In the genomic region with DNA sequence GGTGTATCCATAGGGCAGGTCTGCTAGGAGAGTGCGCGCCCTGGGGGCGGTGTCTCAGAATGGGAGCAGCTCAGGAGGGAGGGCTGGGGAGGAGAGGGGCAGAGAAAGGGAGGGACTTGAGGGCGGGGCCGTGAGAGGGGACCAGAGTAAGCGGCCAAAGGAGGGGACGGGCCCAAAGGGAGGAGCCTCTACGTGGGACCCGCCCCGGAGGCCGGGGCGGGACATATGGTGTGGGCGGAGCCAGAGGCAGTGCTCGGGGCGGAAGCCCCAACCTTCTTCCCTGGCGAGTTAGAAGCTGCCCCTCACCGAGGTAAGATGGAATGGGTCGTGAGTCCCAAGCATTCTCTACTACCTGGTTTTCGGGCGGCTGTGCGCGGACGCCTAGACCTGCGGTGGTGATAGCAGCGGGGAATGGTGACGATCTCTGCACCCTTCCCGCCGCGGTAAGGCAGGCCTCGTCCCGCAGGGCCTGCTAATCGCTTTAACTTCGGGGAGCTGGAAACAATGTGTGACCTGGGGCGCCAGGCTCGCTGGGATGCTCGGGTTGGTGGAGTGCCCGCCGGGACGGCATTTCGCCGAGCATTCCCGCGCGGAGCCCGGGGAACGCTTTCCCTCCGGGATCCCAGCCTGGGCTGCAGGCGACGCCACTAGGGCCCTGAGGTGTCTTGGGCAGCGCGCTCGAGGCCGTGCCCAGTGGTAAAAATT, we compare ENCODE assay signal across 8 mouse cellular contexts. TPM values are rescaled to one million over a fixed set of nuclear protein-coding genes. Genes with fewer than 3 reads are reported as not detected.
DNase-seq lines count a peak whose midpoint lies in the region; ATAC-seq and TF ChIP-seq lines count a peak whose summit lies in the region.

Gene Esd (plus strand): TSS at position 219 of the 705 bp plus-strand sequence.

- peak within 1 kb of the TSS; percentile 94 for H3K4me2 ChIP-seq in CH12.LX (ENCODE audit: insufficient read depth, low read depth, poor library complexity, severe bottlenecking)
- peak within 1 kb of the TSS; percentile 65 for H3K4me2 ChIP-seq in forebrain, embryonic 11.5 days (ENCODE audit: low read depth, low read length, severe bottlenecking)
- peak within 1 kb of the TSS; percentile 84 for H3K4me2 ChIP-seq in heart, embryonic 16.5 days (ENCODE audit: low read depth, low read length)
- H3K4me2 ChIP-seq in liver, embryonic 15.5 days, result peak within 1 kb of the TSS; percentile 85
- H3K4me2 ChIP-seq in neural tube, embryonic 12.5 days (replicated peaks), result peak within 1 kb of the TSS; percentile 77

- H3K4me3 ChIP-seq in CH12.LX (replicated peaks in 1 of 3; ENCODE audit: low read depth in 2 of 3, low read length in 2 of 3, poor library complexity in 1 of 3), result peak within 1 kb of the TSS; percentile 64 to 96 (median 78)
- H3K4me3 ChIP-seq in forebrain, embryonic 11.5 days (ENCODE audit: low read depth, low read length), result peak within 1 kb of the TSS; percentile 78
- H3K4me3 ChIP-seq in heart, embryonic 16.5 days (ENCODE audit: low read length), result peak within 1 kb of the TSS; percentile 79
- H3K4me3 ChIP-seq in liver, embryonic 15.5 days (replicated peaks), result peak within 1 kb of the TSS; percentile 73
- H3K4me3 ChIP-seq in neural tube, embryonic 12.5 days, result peak within 1 kb of the TSS; percentile 78

- ATAC-seq in forebrain, embryonic 11.5 days (replicated peaks; ENCODE audit: low FRiP score), result peak; percentile 99
- ATAC-seq in heart, embryonic 16.5 days (replicated peaks; ENCODE audit: extremely low read depth, insufficient read depth, low FRiP score), result peak; percentile 100
- ATAC-seq in liver, embryonic 15.5 days (ENCODE audit: insufficient read depth), result peak; percentile 99
- peak; percentile 98 for ATAC-seq in neural tube, embryonic 12.5 days (ENCODE audit: low FRiP score, low read depth)

- no peak for TF ChIP-seq CTCF in CH12.LX (conservative IDR thresholded peaks at IDR 0.05 in 1 of 2, IDR thresholded peaks at IDR 0.05 in 1 of 2; ENCODE audit: low read depth in 2 of 2, low read length in 2 of 2)

- WGBS in forebrain, embryonic 11.5 days, result 1% methylated on average over 51 of the region's 53 CpGs
- under 1% methylated on average over 53 of the region's 53 CpGs for WGBS in heart, embryonic 16.5 days
- 0% methylated on average over 50 of the region's 53 CpGs for WGBS in liver, embryonic 15.5 days (ENCODE audit: insufficient replicate concordance)
- under 1% methylated on average over 53 of the region's 53 CpGs for WGBS in neural tube, embryonic 12.5 days

- H3K9ac ChIP-seq in CH12.LX (ENCODE audit: insufficient read depth, low read depth), result peak within 1 kb of the TSS; percentile 62
- H3K9ac ChIP-seq in forebrain, embryonic 11.5 days (ENCODE audit: low read length), result peak within 1 kb of the TSS; percentile 80
- H3K9ac ChIP-seq in heart, embryonic 16.5 days (ENCODE audit: low read length), result peak within 1 kb of the TSS; percentile 94
- H3K9ac ChIP-seq in liver, embryonic 15.5 days, result peak within 1 kb of the TSS; percentile 80
- H3K9ac ChIP-seq in neural tube, embryonic 12.5 days, result peak within 1 kb of the TSS; percentile 79

- H3K9me3 ChIP-seq in CH12.LX (replicated peaks; ENCODE audit: low read length), result no peaks in the 10 kb centered on the region
- H3K9me3 ChIP-seq in forebrain, embryonic 11.5 days (ENCODE audit: control insufficient read depth, low read length), result no peaks in the 10 kb centered on the region
- H3K9me3 ChIP-seq in heart, embryonic 16.5 days (replicated peaks; ENCODE audit: control insufficient read depth, low read length), result no peaks in the 10 kb centered on the region
- no peaks in the 10 kb centered on the region for H3K9me3 ChIP-seq in liver, embryonic 15.5 days (replicated peaks)
- H3K9me3 ChIP-seq in neural tube, embryonic 12.5 days, result no peaks in the 10 kb centered on the region

- dilution Hi-C loops in CH12.LX (cut with MboI; ENCODE audit: extremely low pct_ligation_motif_present, extremely low pct_unique_long_range_greater_than_20kb, low sequenced_read_pairs), result no loop called here

- H3K79me2 ChIP-seq in CH12.LX (replicated peaks; ENCODE audit: control insufficient read depth, extremely low read depth, insufficient read depth, poor library complexity, severe bottlenecking), result peaks cover 21% of the 10 kb centered on the region

- no peak within 1 kb of the TSS for H3K27ac ChIP-seq in CH12.LX (ENCODE audit: insufficient read depth, low read depth)
- peak within 1 kb of the TSS; percentile 64; the same call in 1 of the 2 replicates for H3K27ac ChIP-seq in forebrain, embryonic 11.5 days (ENCODE audit: low read depth, low read length)
- peak within 1 kb of the TSS; percentile 84 for H3K27ac ChIP-seq in heart, embryonic 16.5 days (ENCODE audit: low read length)
- peak within 1 kb of the TSS; percentile 80 for H3K27ac ChIP-seq in liver, embryonic 15.5 days (replicated peaks)
- peak within 1 kb of the TSS; percentile 57; the same call in 1 of the 2 replicates for H3K27ac ChIP-seq in neural tube, embryonic 12.5 days

- DNase-seq in CH12.LX (ENCODE audit: extremely low read depth), result peak; percentile 92
- DNase-seq in c-Kit-positive CD71-positive TER-119-negative erythroid progenitor cells, embryonic 14.5 days (ENCODE audit: low read depth), result peak; percentile 86
- peak; percentile 94 for DNase-seq in forebrain, embryonic 11.5 days (ENCODE audit: low spot score)
- peak; percentile 96 to 97 for DNase-seq in kidney, postnatal 36 days
- DNase-seq in telencephalon, adult 2 months (ENCODE audit: low read depth, low spot score), result peak; percentile 84

- TF ChIP-seq POLR2A in CH12.LX (IDR thresholded peaks at IDR 0.05; ENCODE audit: low read depth, low read length), result peak; percentile 95

- peaks cover 10 to 24% of the 10 kb centered on the region in 2 experiments for H3K36me3 ChIP-seq in CH12.LX (replicated peaks in 1 of 2; ENCODE audit: control insufficient read depth in 1 of 2, insufficient read depth in 1 of 2, low read length in 1 of 2)
- no peaks in the 10 kb centered on the region for H3K36me3 ChIP-seq in forebrain, embryonic 11.5 days (ENCODE audit: control insufficient read depth, insufficient read depth, low read length)
- peaks cover 10% of the 10 kb centered on the region for H3K36me3 ChIP-seq in heart, embryonic 16.5 days (ENCODE audit: control insufficient read depth, insufficient read depth)
- H3K36me3 ChIP-seq in liver, embryonic 15.5 days (replicated peaks), result peaks cover 20% of the 10 kb centered on the region
- peaks cover 12% of the 10 kb centered on the region for H3K36me3 ChIP-seq in neural tube, embryonic 12.5 days

- no peak for TF ChIP-seq EP300 in CH12.LX (IDR thresholded peaks at IDR 0.05; ENCODE audit: low read length)

- H3K27me3 ChIP-seq in CH12.LX (replicated peaks), result no peaks in the 10 kb centered on the region
- H3K27me3 ChIP-seq in forebrain, embryonic 11.5 days (ENCODE audit: control insufficient read depth, insufficient read depth, low read length), result no peaks in the 10 kb centered on the region
- H3K27me3 ChIP-seq in heart, embryonic 16.5 days (ENCODE audit: control insufficient read depth, insufficient read depth, low read length), result no peaks in the 10 kb centered on the region
- H3K27me3 ChIP-seq in liver, embryonic 15.5 days, result no peaks in the 10 kb centered on the region
- no peaks in the 10 kb centered on the region for H3K27me3 ChIP-seq in neural tube, embryonic 12.5 days (replicated peaks)

- in situ Hi-C loops in CH12.LX (cut with MboI; ENCODE audit: low pct_ligation_motif_present, low pct_unique_long_range_greater_than_20kb, low sequenced_read_pairs), result no loop called here

- peaks cover 5 to 27% of the 10 kb centered on the region in 2 experiments for H3K4me1 ChIP-seq in CH12.LX (ENCODE audit: control insufficient read depth in 1 of 2, insufficient read depth in 2 of 2)
- no peaks in the 10 kb centered on the region; the same call in 1 of the 2 replicates for H3K4me1 ChIP-seq in forebrain, embryonic 11.5 days (replicated peaks; ENCODE audit: control insufficient read depth, insufficient read depth, low read length)
- H3K4me1 ChIP-seq in heart, embryonic 16.5 days (ENCODE audit: control insufficient read depth, insufficient read depth, low read length), result peaks cover 12% of the 10 kb centered on the region
- peaks cover 17% of the 10 kb centered on the region for H3K4me1 ChIP-seq in liver, embryonic 15.5 days (replicated peaks)
- H3K4me1 ChIP-seq in neural tube, embryonic 12.5 days, result peaks cover 8% of the 10 kb centered on the region

- no peak for TF ChIP-seq RAD21 in CH12.LX (IDR thresholded peaks at IDR 0.05; ENCODE audit: low read depth, low read length)

TF ChIP-seq in CH12.LX, 34 proteins besides CTCF, POLR2A, EP300 and RAD21 (continues in another document):
- TF ChIP-seq JUN (IDR thresholded peaks at IDR 0.05; ENCODE audit: insufficient read depth, low read depth, low read length), result no peak
- no peak for TF ChIP-seq MAFK (IDR thresholded peaks at IDR 0.05; ENCODE audit: insufficient replicate concordance, low read length)
- TF ChIP-seq JUND (conservative IDR thresholded peaks at IDR 0.05; ENCODE audit: low read depth, low read length), result no peak
- TF ChIP-seq ZMIZ1 (IDR thresholded peaks at IDR 0.05; ENCODE audit: low read depth, low read length), result no peak; the same call in 1 of the 2 replicates
- TF ChIP-seq SMC3 (IDR thresholded peaks at IDR 0.05; ENCODE audit: low read depth, low read length), result no peak
- peak; percentile 53; the same call in 1 of the 2 replicates for TF ChIP-seq UBTF (IDR thresholded peaks at IDR 0.05; ENCODE audit: low read depth, low read length)
- TF ChIP-seq IRF4 (IDR thresholded peaks at IDR 0.05; ENCODE audit: low read depth, low read length), result peak; percentile 10; the same call in 1 of the 2 replicates
- TF ChIP-seq POLR2AphosphoS2 (IDR thresholded peaks at IDR 0.05; ENCODE audit: low read depth, low read length), result no peak
- TF ChIP-seq MEF2A (IDR thresholded peaks at IDR 0.05; ENCODE audit: borderline replicate concordance, low read depth, low read length), result no peak
- peak; percentile 83 for TF ChIP-seq TBP (conservative IDR thresholded peaks at IDR 0.05; ENCODE audit: low read depth, low read length)
- no peak for TF ChIP-seq E2F4 (IDR thresholded peaks at IDR 0.05; ENCODE audit: insufficient replicate concordance, low read depth, low read length)
- TF ChIP-seq MXI1 (IDR thresholded peaks at IDR 0.05; ENCODE audit: low read depth, low read length), result 0 out of 2 replicates have a peak, but pooled peaks have one; percentile 35
- TF ChIP-seq ZC3H11A (IDR thresholded peaks at IDR 0.05; ENCODE audit: low read depth, low read length), result no peak
- no peak for TF ChIP-seq KAT2A (IDR thresholded peaks at IDR 0.05; ENCODE audit: insufficient replicate concordance, low read length)

RNA-seq across cellular contexts. Expression of gene Esd, which starts in this region (rescaled TPM):
- 206 and 231 TPM in 2 replicates for total RNA-seq in CH12.LX (2012; rRNA removed)
- 434 and 504 TPM in 2 replicates for total RNA-seq in CH12.LX (2014; rRNA removed)
- polyA plus RNA-seq in CH12.LX (2012; ENCODE audit: insufficient read length, low read depth), result 252 and 302 TPM in 2 replicates
- polyA plus RNA-seq in forebrain, embryonic 11.5 days (2014; fragmentation: Nextera tagmentation; extraction: Ambion mirVana), result 324 and 336 TPM in 2 replicates
- polyA plus RNA-seq in heart, embryonic 16.5 days (2015; fragmentation: Nextera tagmentation; extraction: Ambion mirVana), result 252 and 257 TPM in 2 replicates
- polyA plus RNA-seq in liver, embryonic 15.5 days (2015; fragmentation: Nextera tagmentation; extraction: Ambion mirVana), result 165 and 180 TPM in 2 replicates
- 306 and 318 TPM in 2 replicates for polyA plus RNA-seq in neural tube, embryonic 12.5 days (2016; fragmentation: Nextera tagmentation; extraction: Ambion mirVana)
